ENCODE assay signal across 31 mouse cellular contexts in genomic region chr11:61276482-61276881, GRCm38 (mm10).
"Had no signal": no experiment of that assay in that cellular context is flagged by ENCODE, and none has a peak within 500 bp of the region (broad histone marks: within the 10 kb centered on the region; RNA-seq: fewer than 3 reads in every experiment).

No protein-coding gene starts in this region.

- H3K27ac ChIP-seq: heart, embryonic 10.5 days; heart, embryonic 13.5 days; heart, embryonic 15.5 days; hindbrain, embryonic 10.5 days; hindbrain, embryonic 12.5 days; hindbrain, embryonic 13.5 days; hindbrain, embryonic 14.5 days; hindbrain, embryonic 15.5 days; hindbrain, postnatal 0 days; intestine, embryonic 15.5 days; kidney, embryonic 15.5 days; kidney, postnatal 0 days; layer of hippocampus, adult 2 months; left cerebral cortex, adult 2 months had no signal

- H3K4me3 ChIP-seq: heart, embryonic 10.5 days; heart, embryonic 12.5 days; heart, embryonic 13.5 days; heart, embryonic 15.5 days; hindbrain, embryonic 10.5 days; hindbrain, embryonic 12.5 days; hindbrain, embryonic 13.5 days; hindbrain, embryonic 15.5 days; intestine, embryonic 15.5 days; kidney, embryonic 15.5 days; layer of hippocampus, adult 2 months; left cerebral cortex, adult 2 months had no signal

- H3K9me3 ChIP-seq: heart, embryonic 10.5 days; heart, embryonic 12.5 days; heart, embryonic 13.5 days; heart, embryonic 15.5 days; hindbrain, embryonic 10.5 days; hindbrain, embryonic 12.5 days; hindbrain, embryonic 13.5 days; hindbrain, embryonic 15.5 days; intestine, embryonic 15.5 days; kidney, embryonic 15.5 days had no signal

- H3K4me1 ChIP-seq: heart, embryonic 10.5 days; heart, embryonic 12.5 days; heart, embryonic 15.5 days; hindbrain, embryonic 10.5 days; hindbrain, embryonic 12.5 days; hindbrain, embryonic 13.5 days; hindbrain, embryonic 15.5 days; intestine, embryonic 15.5 days; kidney, embryonic 15.5 days had no signal

- H3K36me3 ChIP-seq: heart, embryonic 10.5 days; heart, embryonic 12.5 days; heart, embryonic 13.5 days; heart, embryonic 15.5 days; hindbrain, embryonic 10.5 days; hindbrain, embryonic 12.5 days; hindbrain, embryonic 13.5 days; hindbrain, embryonic 15.5 days; intestine, embryonic 15.5 days; kidney, embryonic 15.5 days had no signal

- DNase-seq: heart, postnatal 10 days; heart, postnatal 14 days; heart, postnatal 36 days; heart, postnatal 4 days; kidney, adult 11 months; kidney, adult 18-20 months; kidney, adult 2 months; kidney, adult 8-10 months; kidney, adult 9 months; kidney, postnatal 10 days; kidney, postnatal 14 days; kidney, postnatal 25 days; kidney, postnatal 36 days; kidney, postnatal 4 days; layer of hippocampus, adult 9-11 months; layer of hippocampus, postnatal 36 days had no signal

- H3K27me3 ChIP-seq: heart, embryonic 12.5 days; heart, embryonic 13.5 days; heart, embryonic 15.5 days; hindbrain, embryonic 12.5 days; hindbrain, embryonic 13.5 days; hindbrain, embryonic 15.5 days; intestine, embryonic 15.5 days; kidney, embryonic 15.5 days had no signal

- H3K9ac ChIP-seq: heart, embryonic 12.5 days; heart, embryonic 13.5 days; heart, embryonic 15.5 days; hindbrain, embryonic 12.5 days; hindbrain, embryonic 13.5 days; hindbrain, embryonic 14.5 days; hindbrain, embryonic 15.5 days; intestine, embryonic 15.5 days; kidney, embryonic 15.5 days had no signal
